Mouse (Mus musculus) hindlimb bud, embryonic 11.5 days (tissue): ENCODE results near the gene Pgm2.

Experiments
- DNase-seq: peaks from one replicate; pipeline ENCODE4 v3.0.0-alpha.2; 2012; ENCODE audit warnings: low read depth, low spot score; ENCODE audit errors: extremely low spot score

Pgm2 gene

GRCm38 (mm10) chr5:64074455-64074854 is 18.3 kb upstream of the Pgm2 start:
- no peak for DNase-seq

- no peak for DNase-seq
These were observed 17.2 kb upstream of the Pgm2 start for GRCm38 (mm10) chr5:64075506-64075905.

- DNase-seq, result no peak
These were observed 15.4 kb upstream of the Pgm2 start for GRCm38 (mm10) chr5:64077353-64077752.

GRCm38 (mm10) chr5:64078740-64079461 is 13.8 kb upstream of the Pgm2 start:
- no peak for DNase-seq

GRCm38 (mm10) chr5:64079462-64079817 is 13.3 kb upstream of the Pgm2 start:
- no peak for DNase-seq

- no peak for DNase-seq
These were observed 9.0 kb upstream of the Pgm2 start for GRCm38 (mm10) chr5:64083447-64084359.

- DNase-seq, result no peak
These were observed 7.3 kb upstream of the Pgm2 start for GRCm38 (mm10) chr5:64085405-64085804.

- DNase-seq, result no peak
These were observed 4.0 kb upstream of the Pgm2 start for GRCm38 (mm10) chr5:64088740-64089139.

GRCm38 (mm10) chr5:64093349-64093871 is 660 bp downstream of the Pgm2 start:
- no peak for DNase-seq

- DNase-seq, result no peak
These were observed 2.7 kb downstream of the Pgm2 start for GRCm38 (mm10) chr5:64095342-64095993.

- DNase-seq, result no peak
These were observed 9.4 kb downstream of the Pgm2 start for GRCm38 (mm10) chr5:64101993-64102716.

- no peak for DNase-seq
These were observed 9.9 kb downstream of the Pgm2 start for GRCm38 (mm10) chr5:64102717-64103075.

- no peak for DNase-seq
These were observed 15.0 kb downstream of the Pgm2 start for GRCm38 (mm10) chr5:64107596-64108289.

GRCm38 (mm10) chr5:64109217-64109616 is 16.5 kb downstream of the Pgm2 start:
- DNase-seq, result no peak

- DNase-seq, result no peak
These were observed 19.6 kb downstream of the Pgm2 start for GRCm38 (mm10) chr5:64112360-64112759.

- DNase-seq, result no peak
These were observed 21.5 kb downstream of the Pgm2 start for GRCm38 (mm10) chr5:64114210-64114609.

- no peak for DNase-seq
These were observed 24.4 kb downstream of the Pgm2 start for GRCm38 (mm10) chr5:64117191-64117590.

GRCm38 (mm10) chr5:64125783-64126182 is 33.0 kb downstream of the Pgm2 start:
- DNase-seq, result no peak

GRCm38 (mm10) chr5:64131550-64131949 is 38.8 kb downstream of the Pgm2 start:
- no peak for DNase-seq

- DNase-seq, result no peak
These were observed 41.2 kb downstream of the Pgm2 start for GRCm38 (mm10) chr5:64133901-64134300.
